8 mouse cellular contexts compared by ENCODE assay signal in the genomic region with DNA sequence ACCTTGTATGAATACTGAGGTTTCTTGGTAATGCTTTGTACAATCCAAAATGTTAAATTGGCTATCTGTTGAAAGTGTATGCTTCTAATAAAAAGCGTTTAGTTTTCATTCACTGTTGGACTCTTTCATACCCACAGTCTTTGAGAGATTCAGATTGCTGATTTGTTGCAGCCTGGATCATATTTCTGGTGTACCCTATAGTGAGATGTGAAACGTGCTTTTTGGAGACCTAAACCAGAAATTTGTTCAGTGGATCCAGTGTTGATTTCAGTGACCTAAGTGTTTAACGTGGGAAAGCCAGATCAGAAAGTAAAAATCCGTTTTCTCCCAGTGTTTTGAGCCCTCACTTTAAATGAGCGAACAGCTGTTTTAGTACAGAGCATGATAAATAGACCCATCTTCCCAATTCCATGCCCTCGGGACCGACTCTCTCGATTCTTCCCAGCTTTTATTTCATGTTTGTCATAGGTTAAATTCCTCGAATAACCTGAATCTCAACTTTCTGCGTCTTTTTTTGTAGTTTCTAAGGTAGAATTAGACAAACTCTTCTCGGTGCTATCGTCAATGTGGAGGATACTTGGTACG. TPM values are rescaled to one million over a fixed set of nuclear protein-coding genes. Genes with fewer than 3 reads are reported as not detected.
DNase-seq lines count a peak whose midpoint lies in the region; ATAC-seq and TF ChIP-seq lines count a peak whose summit lies in the region.

No protein-coding gene starts in this region.

- no peak for DNase-seq in lung, adult 2 months
- no peak for DNase-seq in lung, postnatal 25 days (ENCODE audit: low spot score)
- peak; percentile 45 for DNase-seq in embryonic facial prominence, embryonic 11.5 days (ENCODE audit: low spot score)
- DNase-seq in frontal cortex, adult 2 months (ENCODE audit: extremely low spot score in 1 of 2, low spot score in 1 of 2) = no peak
- no peak for DNase-seq in cerebellum, postnatal 14 days
- no peak for DNase-seq in gastrocnemius, postnatal 25 days

- 13% methylated on average over 13 of the region's 13 CpGs for WGBS in lung, adult 2 months
- WGBS in embryonic facial prominence, embryonic 11.5 days = 27% methylated on average over 13 of the region's 13 CpGs
- WGBS in intestine, embryonic 15.5 days = 19% methylated on average over 13 of the region's 13 CpGs
- WGBS in neural tube, embryonic 15.5 days = 33% methylated on average over 13 of the region's 13 CpGs

- TF ChIP-seq CTCF in lung, adult 2 months (IDR thresholded peaks at IDR 0.05; ENCODE audit: insufficient read depth, low read length) = no peak

- ATAC-seq in embryonic facial prominence, embryonic 11.5 days (replicated peaks; ENCODE audit: insufficient number of reproducible peaks, low FRiP score, low TSS enrichment, low read depth) = no peak
- no peak for ATAC-seq in intestine, embryonic 15.5 days
- ATAC-seq in neural tube, embryonic 15.5 days (ENCODE audit: low FRiP score) = no peak

- no peaks in the 10 kb centered on the region for H3K36me3 ChIP-seq in embryonic facial prominence, embryonic 11.5 days (replicated peaks; ENCODE audit: control insufficient read depth, insufficient read depth, low read depth, low read length)
- H3K36me3 ChIP-seq in intestine, embryonic 15.5 days = no peaks in the 10 kb centered on the region
- no peaks in the 10 kb centered on the region for H3K36me3 ChIP-seq in neural tube, embryonic 15.5 days

- peak overlapping the region; percentile 99 for H3K27ac ChIP-seq in embryonic facial prominence, embryonic 11.5 days (replicated peaks; ENCODE audit: low read depth, low read length)
- peak overlapping the region; percentile 99 for H3K27ac ChIP-seq in intestine, embryonic 15.5 days
- peak overlapping the region; percentile 85 for H3K27ac ChIP-seq in neural tube, embryonic 15.5 days (replicated peaks)

- H3K9ac ChIP-seq in embryonic facial prominence, embryonic 11.5 days (replicated peaks; ENCODE audit: low read length) = peak overlapping the region; percentile 87
- H3K9ac ChIP-seq in intestine, embryonic 15.5 days = peak overlapping the region; percentile 91
- peak overlapping the region; percentile 56 for H3K9ac ChIP-seq in neural tube, embryonic 15.5 days (replicated peaks)

- peak overlapping the region; percentile 100 for H3K4me3 ChIP-seq in lung, adult 2 months (replicated peaks; ENCODE audit: extremely low read depth, low read depth, low read length)
- H3K4me3 ChIP-seq in embryonic facial prominence, embryonic 11.5 days (ENCODE audit: low read depth, low read length) = peak overlapping the region; percentile 56
- H3K4me3 ChIP-seq in intestine, embryonic 15.5 days (replicated peaks) = peak overlapping the region; percentile 59
- peak overlapping the region; percentile 63 for H3K4me3 ChIP-seq in neural tube, embryonic 15.5 days (replicated peaks)

- H3K4me2 ChIP-seq in embryonic facial prominence, embryonic 11.5 days (ENCODE audit: low read depth, low read length) = peak overlapping the region; percentile 90
- H3K4me2 ChIP-seq in intestine, embryonic 15.5 days (replicated peaks) = peak overlapping the region; percentile 94
- H3K4me2 ChIP-seq in neural tube, embryonic 15.5 days = peak overlapping the region; percentile 100

- peaks cover 4% of the 10 kb centered on the region for H3K4me1 ChIP-seq in lung, adult 2 months (ENCODE audit: control insufficient read depth, insufficient read depth, low read length)
- no peaks in the 10 kb centered on the region for H3K4me1 ChIP-seq in embryonic facial prominence, embryonic 11.5 days (ENCODE audit: control insufficient read depth, insufficient read depth, low read length)
- H3K4me1 ChIP-seq in intestine, embryonic 15.5 days (replicated peaks) = no peaks in the 10 kb centered on the region
- peaks cover 21% of the 10 kb centered on the region for H3K4me1 ChIP-seq in neural tube, embryonic 15.5 days

- no peaks in the 10 kb centered on the region for H3K27me3 ChIP-seq in embryonic facial prominence, embryonic 11.5 days (ENCODE audit: control insufficient read depth, insufficient read depth, low read length)
- no peaks in the 10 kb centered on the region for H3K27me3 ChIP-seq in intestine, embryonic 15.5 days (replicated peaks)
- no peaks in the 10 kb centered on the region for H3K27me3 ChIP-seq in neural tube, embryonic 15.5 days (replicated peaks)

- TF ChIP-seq POLR2A in lung, adult 2 months (IDR thresholded peaks at IDR 0.05; ENCODE audit: borderline replicate concordance, extremely low read depth, low read depth, low read length) = no peak

- no peaks in the 10 kb centered on the region for H3K9me3 ChIP-seq in embryonic facial prominence, embryonic 11.5 days (replicated peaks; ENCODE audit: control insufficient read depth, low read length)
- no peaks in the 10 kb centered on the region for H3K9me3 ChIP-seq in intestine, embryonic 15.5 days
- H3K9me3 ChIP-seq in neural tube, embryonic 15.5 days (replicated peaks) = no peaks in the 10 kb centered on the region

RNA-seq across cellular contexts. Expression of a gene that starts 1.7 kb away (rescaled TPM):
- polyA plus RNA-seq in lung, adult 2 months (2012; rRNA removed) = 38.1 and 46.7 TPM in 2 replicates
- polyA plus RNA-seq in embryonic facial prominence, embryonic 11.5 days (2014; fragmentation: Nextera tagmentation; extraction: Ambion mirVana) = 18.8 and 19.7 TPM in 2 replicates
- 32.4 and 36.0 TPM in 2 replicates for polyA plus RNA-seq in intestine, embryonic 15.5 days (2015; fragmentation: Nextera tagmentation; extraction: Ambion mirVana)
- polyA plus RNA-seq in neural tube, embryonic 15.5 days (2015; fragmentation: Nextera tagmentation; extraction: Ambion mirVana) = 7.4 and 13.8 TPM in 2 replicates
- polyA plus RNA-seq in frontal cortex, adult 2 months (2012; rRNA removed) = 40.7 and 52.1 TPM in 2 replicates
- total RNA-seq in gastrocnemius, postnatal 25 days (2021) = 100 to 1,000 TPM; 156 to 159 TPM

RNA-seq across cellular contexts. Expression of a gene that starts 5.1 kb away (rescaled TPM):
- 1.2 and 2.9 TPM in 2 replicates for polyA plus RNA-seq in lung, adult 2 months (2012; rRNA removed)
- polyA plus RNA-seq in embryonic facial prominence, embryonic 11.5 days (2014; fragmentation: Nextera tagmentation; extraction: Ambion mirVana) = 15.5 and 18.1 TPM in 2 replicates
- polyA plus RNA-seq in intestine, embryonic 15.5 days (2015; fragmentation: Nextera tagmentation; extraction: Ambion mirVana) = 4.4 and 7.7 TPM in 2 replicates
- polyA plus RNA-seq in neural tube, embryonic 15.5 days (2015; fragmentation: Nextera tagmentation; extraction: Ambion mirVana) = 0.78 and 2.4 TPM in 2 replicates
- polyA plus RNA-seq in frontal cortex, adult 2 months (2012; rRNA removed) = 0.24 and 0.46 TPM in 2 replicates
- total RNA-seq in gastrocnemius, postnatal 25 days (2021) = 1 to 10 TPM; 5.0 to 7.1 TPM

RNA-seq across cellular contexts. Expression of a gene that starts 6.2 kb away (rescaled TPM):
- polyA plus RNA-seq in lung, adult 2 months (2012; rRNA removed) = 2.5 and 2.6 TPM in 2 replicates
- polyA plus RNA-seq in embryonic facial prominence, embryonic 11.5 days (2014; fragmentation: Nextera tagmentation; extraction: Ambion mirVana) = 2.6 and 2.9 TPM in 2 replicates
- 2.4 and 3.8 TPM in 2 replicates for polyA plus RNA-seq in intestine, embryonic 15.5 days (2015; fragmentation: Nextera tagmentation; extraction: Ambion mirVana)
- 0.83 TPM in 1 of 2 replicates, not detected in the other for polyA plus RNA-seq in neural tube, embryonic 15.5 days (2015; fragmentation: Nextera tagmentation; extraction: Ambion mirVana)
- 0.74 and 1.3 TPM in 2 replicates for polyA plus RNA-seq in frontal cortex, adult 2 months (2012; rRNA removed)
- 10 to 100 TPM in 1 of 2 experiments, 1 to 10 TPM in 1; 5.9 to 10.7 TPM for total RNA-seq in gastrocnemius, postnatal 25 days (2021)

RNA-seq across cellular contexts. Expression of a gene that starts 10.6 kb away (rescaled TPM):
- 2.0 and 3.9 TPM in 2 replicates for polyA plus RNA-seq in lung, adult 2 months (2012; rRNA removed)
- 48.1 and 54.7 TPM in 2 replicates for polyA plus RNA-seq in embryonic facial prominence, embryonic 11.5 days (2014; fragmentation: Nextera tagmentation; extraction: Ambion mirVana)
- 39.8 and 44.9 TPM in 2 replicates for polyA plus RNA-seq in intestine, embryonic 15.5 days (2015; fragmentation: Nextera tagmentation; extraction: Ambion mirVana)
- polyA plus RNA-seq in neural tube, embryonic 15.5 days (2015; fragmentation: Nextera tagmentation; extraction: Ambion mirVana) = 3.0 and 12.1 TPM in 2 replicates
- 0.82 and 2.8 TPM in 2 replicates for polyA plus RNA-seq in frontal cortex, adult 2 months (2012; rRNA removed)
- 10 to 100 TPM in 1 of 2 experiments, 1 to 10 TPM in 1; 9.5 to 11.0 TPM for total RNA-seq in gastrocnemius, postnatal 25 days (2021)

RNA-seq across cellular contexts. Expression of a gene that starts 11.7 kb away (rescaled TPM):
- 2.6 and 3.8 TPM in 2 replicates for polyA plus RNA-seq in lung, adult 2 months (2012; rRNA removed)
- 8.3 and 10.5 TPM in 2 replicates for polyA plus RNA-seq in embryonic facial prominence, embryonic 11.5 days (2014; fragmentation: Nextera tagmentation; extraction: Ambion mirVana)
- 6.4 and 9.2 TPM in 2 replicates for polyA plus RNA-seq in intestine, embryonic 15.5 days (2015; fragmentation: Nextera tagmentation; extraction: Ambion mirVana)
- 1.2 and 2.0 TPM in 2 replicates for polyA plus RNA-seq in neural tube, embryonic 15.5 days (2015; fragmentation: Nextera tagmentation; extraction: Ambion mirVana)
- 0.76 and 1.1 TPM in 2 replicates for polyA plus RNA-seq in frontal cortex, adult 2 months (2012; rRNA removed)
- 10 to 100 TPM in 1 of 2 experiments, 1 to 10 TPM in 1; 9.6 to 17.3 TPM for total RNA-seq in gastrocnemius, postnatal 25 days (2021)
